Mouse (Mus musculus) heart, embryonic 15.5 days (tissue): ENCODE data around the gene Ankrd12. TPM values are rescaled to one million over a fixed set of nuclear protein-coding genes. Genes with fewer than 3 reads are reported as not detected.
"Not testable (repeated sequence)": the region's sequence is repeated elsewhere in the genome, so short reads cannot be mapped to it uniquely, and the experiment has no call there.

Experiments used
- ATAC-seq: fragments of 200-750 bp; cut with Nextera tagmentation; replicated peaks from 2 replicates; pipeline ENCODE4 v1.8.0; 2017; ENCODE audit warnings: low read depth, moderate TSS enrichment; ENCODE audit not compliant: insufficient number of reproducible peaks, insufficient read depth, low FRiP score
- H3K27ac ChIP-seq: fragments of 300-500 bp; sonication (generic); 2 replicates; pipeline ENCODE4 v1.5.1; 2015; ENCODE audit warnings: mild to moderate bottlenecking, inconsistent platforms
- H3K27me3 ChIP-seq: fragments of 300-500 bp; sonication (generic); 2 replicates; pipeline ENCODE4 v1.6.1; 2015; ENCODE audit warnings: inconsistent platforms
- H3K36me3 ChIP-seq: fragments of 300-500 bp; sonication (generic); 2 replicates; pipeline ENCODE4 v1.6.1; 2015; ENCODE audit warnings: mild to moderate bottlenecking, inconsistent platforms
- H3K4me1 ChIP-seq: fragments of 300-500 bp; sonication (generic); replicated peaks from 2 replicates; pipeline ENCODE4 v1.6.1; 2015; ENCODE audit warnings: inconsistent platforms
- H3K4me2 ChIP-seq: fragments of 300-500 bp; sonication (generic); 2 replicates; pipeline ENCODE4 v1.6.1; 2015; ENCODE audit warnings: inconsistent platforms, mild to moderate bottlenecking, moderate library complexity
- H3K4me3 ChIP-seq: fragments of 300-500 bp; sonication (generic); 2 replicates; pipeline ENCODE4 v1.5.1; 2015; ENCODE audit warnings: mild to moderate bottlenecking, inconsistent platforms
- H3K9ac ChIP-seq: fragments of 300-500 bp; sonication (generic); 2 replicates; pipeline ENCODE4 v1.6.1; 2015; ENCODE audit warnings: mild to moderate bottlenecking, inconsistent platforms
- H3K9me3 ChIP-seq: fragments of 300-500 bp; sonication (generic); replicated peaks from 2 replicates; pipeline ENCODE4 v1.6.1; 2016; ENCODE audit warnings: inconsistent platforms
- WGBS: fragments of 180-500 bp; shearing (Covaris S2); methylation state at CpG from one replicate; pipeline ENCODE4 v1.1.7; 2015; ENCODE audit warnings: mixed read lengths; 5-methylcytosine and 5-hydroxymethylcytosine counted together
- polyA plus RNA-seq: library from polyadenylated mRNA; unstranded; fragments of >200 nt; fragmentation: Nextera tagmentation; extraction: Ambion mirVana; gene quantifications from 2 replicates; pipeline ENCODE4 v1.2.1, GENCODE M21; 2015

The Ankrd12 gene
- polyA plus RNA-seq, 1 experiment from 2014 or later, result 20.7 TPM

DNA sequence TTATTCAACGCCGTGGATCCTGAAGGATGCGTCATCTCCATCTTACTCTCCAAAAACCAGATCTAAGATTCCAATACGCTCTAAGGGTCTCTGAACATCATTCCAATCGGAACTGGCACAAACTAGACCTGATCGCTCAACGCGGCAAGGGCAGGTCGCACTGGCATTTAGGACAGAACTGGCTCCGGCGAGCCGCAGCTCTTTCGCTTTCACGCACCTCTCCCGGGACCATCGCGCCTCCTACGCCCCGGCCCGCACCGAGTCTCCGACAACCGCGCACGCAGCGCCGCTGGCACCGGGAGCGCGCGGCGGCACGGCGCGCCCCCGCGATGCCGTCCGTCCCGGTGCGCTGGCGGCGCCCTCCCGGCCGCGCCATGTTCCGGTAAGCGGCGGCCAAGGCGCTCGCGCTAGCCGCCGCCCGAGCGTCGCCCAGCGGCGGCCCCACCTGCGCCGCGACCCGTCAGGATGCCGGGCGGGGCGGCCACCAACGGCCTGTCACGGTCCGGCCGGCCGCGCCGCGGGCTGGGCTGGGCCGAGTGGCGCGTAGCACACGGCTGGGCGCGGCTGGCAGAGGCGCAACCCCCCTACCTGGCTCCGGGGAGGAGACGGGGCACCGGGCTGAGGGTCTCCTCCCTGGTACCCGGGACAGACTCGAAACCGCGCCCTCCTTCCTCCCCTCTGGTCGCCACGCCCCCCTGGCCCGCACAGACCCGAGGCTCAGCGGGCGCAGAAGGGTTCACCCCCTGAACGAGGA, 538 bp downstream of the Ankrd12 start:
- H3K27me3 ChIP-seq, result no peaks in the 10 kb centered on the region
- H3K4me2 ChIP-seq, result peak overlapping the region; percentile 92
- peak overlapping the region; percentile 99 for H3K4me3 ChIP-seq
- H3K4me1 ChIP-seq, result peaks cover 17% of the 10 kb centered on the region
- H3K36me3 ChIP-seq, result peaks cover 21% of the 10 kb centered on the region
- no peaks in the 10 kb centered on the region for H3K9me3 ChIP-seq
- peak overlapping the region; percentile 95 for H3K27ac ChIP-seq
- under 1% methylated on average over 90 of the region's 95 CpGs for WGBS
- peak; percentile 82 for ATAC-seq
- peak overlapping the region; percentile 82 for H3K9ac ChIP-seq

DNA sequence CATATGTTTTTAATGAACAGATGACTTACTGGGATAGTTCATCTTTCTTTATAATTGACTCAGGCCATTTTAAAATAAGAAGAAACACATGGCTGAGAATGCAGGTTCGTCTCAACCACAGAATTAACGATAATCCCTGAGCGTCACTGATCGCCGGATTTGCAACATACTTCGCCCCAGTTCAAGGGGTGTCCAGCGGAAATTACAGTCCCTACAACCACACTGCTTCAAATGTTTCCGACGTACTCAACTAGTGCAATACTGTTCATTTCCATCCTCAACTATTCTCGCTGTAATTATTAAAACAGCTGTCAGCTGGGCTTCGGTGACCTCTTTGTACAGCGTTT, 1.1 kb downstream of the Ankrd12 start:
- H3K9ac ChIP-seq, result peak overlapping the region; percentile 82
- peak overlapping the region; percentile 99 for H3K4me3 ChIP-seq
- H3K4me1 ChIP-seq, result peaks cover 17% of the 10 kb centered on the region
- no peaks in the 10 kb centered on the region for H3K27me3 ChIP-seq
- H3K9me3 ChIP-seq, result no peaks in the 10 kb centered on the region
- peaks cover 16% of the 10 kb centered on the region for H3K36me3 ChIP-seq
- H3K27ac ChIP-seq, result peak overlapping the region; percentile 95
- no peak for ATAC-seq
- H3K4me2 ChIP-seq, result peak overlapping the region; percentile 92
- 8% methylated on average over 12 of the region's 12 CpGs for WGBS

DNA sequence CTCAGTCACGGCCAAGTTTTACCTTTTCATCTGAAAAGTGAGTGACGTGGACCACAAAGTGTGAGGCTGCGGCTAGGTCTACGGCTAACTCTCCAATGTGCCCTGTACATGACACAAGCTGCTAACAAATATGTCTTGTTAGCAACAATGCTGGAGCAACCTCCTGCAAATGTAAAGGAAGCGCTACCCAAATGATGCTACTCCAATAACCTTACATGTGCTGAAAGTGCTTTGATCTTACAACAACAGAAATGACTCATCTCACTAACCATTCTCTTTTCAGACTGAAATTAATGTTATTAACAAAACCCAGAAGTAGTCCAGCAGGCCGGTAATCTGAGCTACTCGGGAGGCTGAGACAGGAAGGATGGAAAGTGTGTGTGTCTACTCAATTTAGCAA, 2.9 kb downstream of the Ankrd12 start:
- 85% methylated on average over 7 of the region's 7 CpGs for WGBS
- no peak overlapping the region for H3K27ac ChIP-seq
- H3K4me1 ChIP-seq, result peaks cover 17% of the 10 kb centered on the region
- H3K4me2 ChIP-seq, result no peak overlapping the region
- no peak overlapping the region for H3K9ac ChIP-seq
- H3K9me3 ChIP-seq, result no peaks in the 10 kb centered on the region
- no peaks in the 10 kb centered on the region for H3K27me3 ChIP-seq
- no peak for ATAC-seq
- no peaks in the 10 kb centered on the region for H3K36me3 ChIP-seq
- no peak overlapping the region for H3K4me3 ChIP-seq

DNA sequence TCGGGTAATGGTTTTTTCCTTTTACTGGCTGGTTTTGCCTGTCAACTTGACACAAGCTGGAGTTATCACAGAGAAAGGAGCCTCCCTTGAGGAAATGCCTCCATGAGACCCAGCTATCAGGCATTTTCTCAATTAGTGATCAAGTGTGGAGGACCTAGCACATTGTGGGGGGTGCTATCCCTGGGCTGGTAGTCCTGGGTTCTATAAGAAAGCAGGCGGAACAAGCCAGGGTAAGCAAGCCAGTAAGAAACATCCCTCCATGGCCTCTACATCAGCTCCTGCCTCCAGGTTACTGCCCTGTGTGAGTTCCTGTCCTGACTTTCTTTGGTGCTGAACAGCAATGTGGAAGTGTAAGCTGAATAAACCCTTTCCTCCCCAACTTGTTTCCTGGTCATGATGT, 7.9 kb downstream of the Ankrd12 start:
- H3K36me3 ChIP-seq, H3K9ac ChIP-seq, H3K27me3 ChIP-seq, H3K4me1 ChIP-seq, H3K9me3 ChIP-seq, H3K4me3 ChIP-seq, H3K4me2 ChIP-seq, H3K27ac ChIP-seq, ATAC-seq: not testable (repeated sequence)
- WGBS, result 90% methylated on average over 2 of the region's 2 CpGs

DNA sequence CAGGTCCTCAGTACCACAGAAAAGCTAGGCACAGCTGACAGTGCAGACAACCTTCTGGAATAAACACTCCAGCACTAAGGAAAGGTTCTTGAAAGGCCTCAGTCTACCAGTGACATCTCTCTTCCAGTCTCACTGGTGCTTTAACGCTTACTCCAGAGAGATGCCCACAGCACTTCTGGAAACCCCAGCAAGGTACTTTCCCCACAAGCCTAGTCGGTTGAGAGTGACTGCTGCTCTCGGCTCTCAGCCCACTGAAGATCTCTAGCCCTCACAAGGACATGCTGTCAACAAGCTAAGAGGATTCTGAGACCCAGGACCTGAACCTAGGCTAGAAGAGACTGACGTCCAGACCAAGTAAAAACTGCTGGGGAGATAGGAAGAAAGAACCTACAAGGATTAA, 11.8 kb downstream of the Ankrd12 start:
- Histone ChIP-seq H3K27me3 (no peaks in the 10 kb centered on the region), H3K27ac (no peak overlapping the region), H3K4me3 (no peak overlapping the region), H3K4me2 (no peak overlapping the region), H3K9ac (no peak overlapping the region), H3K4me1 (no peaks in the 10 kb centered on the region), H3K9me3 (no peaks in the 10 kb centered on the region), H3K36me3 (no peaks in the 10 kb centered on the region)
- 63% methylated on average over 4 of the region's 4 CpGs for WGBS
- ATAC-seq, result no peak

DNA sequence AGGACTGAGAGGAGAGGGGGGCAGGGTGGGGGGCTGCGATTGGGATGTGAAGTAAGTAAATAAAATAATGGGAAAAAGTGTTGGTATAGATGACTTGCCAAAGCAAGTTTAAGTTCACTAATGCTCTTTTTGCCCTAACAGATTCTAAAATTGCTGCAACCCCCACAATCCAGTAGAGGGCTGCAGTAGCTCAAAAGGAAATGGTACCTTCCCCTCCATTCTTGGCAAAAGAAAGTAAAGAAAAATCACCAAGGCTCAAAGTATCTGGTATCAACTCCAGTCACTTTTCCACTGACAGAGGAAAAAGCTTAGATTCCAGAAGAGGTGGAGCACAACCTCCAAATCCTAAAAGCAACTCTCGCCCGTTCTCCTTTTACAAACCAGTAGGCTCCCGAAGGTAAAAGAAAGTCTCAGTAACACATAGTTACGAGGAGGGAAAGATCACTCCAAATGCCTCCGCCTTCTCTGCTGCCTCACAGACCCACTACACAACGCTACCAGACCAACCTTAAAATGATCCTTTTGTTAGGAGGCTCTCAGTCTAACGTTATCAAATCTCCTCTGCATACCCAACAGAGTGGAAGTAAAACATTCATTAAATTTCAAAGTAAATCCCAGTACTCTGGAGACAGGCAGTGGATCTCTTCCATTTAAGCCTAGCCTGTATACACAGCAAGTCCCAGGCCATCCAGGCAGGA, 15.5 kb downstream of the Ankrd12 start:
- Histone ChIP-seq H3K4me1 (no peaks in the 10 kb centered on the region), H3K27me3 (no peaks in the 10 kb centered on the region), H3K9ac (no peak overlapping the region), H3K4me2 (no peak overlapping the region), H3K27ac (0 out of 2 replicates have a peak overlapping the region, but pooled peaks have one; percentile 40), H3K9me3 (no peaks in the 10 kb centered on the region), H3K4me3 (0 out of 2 replicates have a peak overlapping the region, but pooled peaks have one; percentile 1), H3K36me3 (no peaks in the 10 kb centered on the region)
- WGBS, result 58% methylated on average over 8 of the region's 8 CpGs
- no peak for ATAC-seq

DNA sequence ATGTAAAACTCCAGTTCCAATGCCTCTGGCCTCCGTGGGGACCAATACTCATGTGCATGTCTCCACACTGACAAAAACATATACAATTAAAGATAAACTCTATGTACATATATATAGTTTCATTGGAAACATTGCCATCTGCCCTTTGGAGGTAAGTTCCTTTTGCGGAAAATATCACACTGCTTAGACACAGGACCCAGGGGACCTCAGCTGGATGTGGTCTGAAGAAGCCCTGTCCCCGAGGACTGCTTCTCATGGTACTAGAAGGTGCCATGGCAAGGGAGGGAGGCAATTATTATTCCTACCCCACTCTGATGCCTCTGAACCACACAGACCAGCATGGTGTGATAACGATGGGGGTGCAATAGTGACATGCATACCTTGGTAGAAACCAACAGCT, 18.7 kb downstream of the Ankrd12 start:
- Histone ChIP-seq H3K9me3 (no peaks in the 10 kb centered on the region), H3K36me3 (no peaks in the 10 kb centered on the region), H3K4me2 (no peak overlapping the region), H3K27me3 (no peaks in the 10 kb centered on the region), H3K4me3 (no peak overlapping the region), H3K27ac (no peak overlapping the region), H3K9ac (no peak overlapping the region), H3K4me1 (no peaks in the 10 kb centered on the region)
- 88% methylated on average over 4 of the region's 4 CpGs for WGBS
- no peak for ATAC-seq

DNA sequence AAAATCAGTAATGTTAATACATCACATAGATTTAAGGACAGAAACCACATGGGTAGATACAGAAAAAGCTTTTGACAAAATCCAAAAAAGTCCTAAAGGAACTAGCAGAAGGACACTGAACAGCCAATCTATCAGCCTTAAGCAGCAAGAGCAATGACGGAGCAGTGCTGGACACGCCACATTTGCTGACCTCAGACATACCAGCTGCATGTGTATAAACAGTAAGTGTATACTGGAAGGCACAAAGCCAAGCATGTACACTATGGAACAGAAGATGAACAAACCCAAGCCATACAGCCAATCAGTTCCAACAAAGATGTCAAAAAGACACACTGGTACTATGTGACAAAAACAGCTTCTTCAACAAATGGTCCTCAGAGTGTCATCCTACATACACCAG, 19.7 kb downstream of the Ankrd12 start:
- WGBS, result 81% methylated on average over 2 of the region's 2 CpGs
- Histone ChIP-seq H3K4me1 (no peaks in the 10 kb centered on the region), H3K27me3 (no peaks in the 10 kb centered on the region), H3K36me3 (no peaks in the 10 kb centered on the region), H3K9me3 (no peaks in the 10 kb centered on the region), H3K4me2 (no peak overlapping the region), H3K27ac (no peak overlapping the region), H3K9ac (no peak overlapping the region), H3K4me3 (no peak overlapping the region)
- ATAC-seq, result no peak

DNA sequence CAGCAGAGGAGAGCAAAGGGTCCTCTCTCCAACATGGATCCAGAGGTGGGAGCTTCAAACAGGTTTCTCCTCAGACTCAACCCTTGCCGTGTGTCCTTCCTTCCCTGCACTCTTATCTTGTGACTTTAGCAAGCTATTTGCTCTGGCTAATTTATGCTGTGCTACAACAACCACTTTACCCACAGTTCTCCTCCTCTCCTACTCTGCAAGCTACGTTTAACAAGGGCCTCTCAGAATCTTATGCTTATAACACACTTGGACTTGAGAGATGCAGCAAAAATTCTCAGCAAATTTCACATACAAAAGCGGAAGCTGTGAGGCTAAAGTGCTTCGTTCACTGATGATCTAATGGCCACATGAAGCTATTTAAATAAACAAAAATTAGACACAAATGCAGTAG, 23.5 kb downstream of the Ankrd12 start:
- H3K36me3 ChIP-seq, result no peaks in the 10 kb centered on the region; the same call in 1 of the 2 replicates
- no peak for ATAC-seq
- no peaks in the 10 kb centered on the region for H3K4me1 ChIP-seq
- no peaks in the 10 kb centered on the region for H3K9me3 ChIP-seq
- H3K4me2 ChIP-seq, result no peak overlapping the region
- no peak overlapping the region for H3K4me3 ChIP-seq
- no peak overlapping the region for H3K9ac ChIP-seq
- H3K27ac ChIP-seq, result no peak overlapping the region
- WGBS, result 53% methylated on average over 4 of the region's 4 CpGs
- H3K27me3 ChIP-seq, result no peaks in the 10 kb centered on the region

DNA sequence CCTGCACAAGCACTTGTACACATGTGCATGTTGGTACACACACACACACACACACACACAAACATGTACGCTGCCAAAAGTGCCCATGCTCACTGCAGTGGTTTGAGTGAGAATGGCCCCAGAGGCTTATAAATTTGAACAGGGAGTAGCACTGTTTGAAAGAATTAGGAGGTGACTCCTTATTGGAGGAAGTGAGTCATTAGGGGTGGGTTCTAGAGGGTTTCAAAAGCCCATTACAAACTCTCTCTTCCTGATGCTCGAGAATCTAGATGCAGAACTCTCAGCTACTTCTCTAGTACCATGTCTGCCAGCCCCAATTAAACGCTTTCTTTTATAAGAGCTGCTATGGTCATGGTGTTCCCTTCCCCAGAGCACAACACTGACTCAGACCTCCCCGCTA, 28.1 kb downstream of the Ankrd12 start:
- H3K27me3 ChIP-seq, result no peaks in the 10 kb centered on the region
- H3K4me3 ChIP-seq, result no peak overlapping the region
- no peaks in the 10 kb centered on the region for H3K9me3 ChIP-seq
- 81% methylated on average over 4 of the region's 4 CpGs for WGBS
- H3K9ac ChIP-seq, result no peak overlapping the region
- no peaks in the 10 kb centered on the region for H3K4me1 ChIP-seq
- no peak overlapping the region for H3K27ac ChIP-seq
- no peak overlapping the region for H3K4me2 ChIP-seq
- H3K36me3 ChIP-seq, result peaks cover 4% of the 10 kb centered on the region
- ATAC-seq, result no peak

DNA sequence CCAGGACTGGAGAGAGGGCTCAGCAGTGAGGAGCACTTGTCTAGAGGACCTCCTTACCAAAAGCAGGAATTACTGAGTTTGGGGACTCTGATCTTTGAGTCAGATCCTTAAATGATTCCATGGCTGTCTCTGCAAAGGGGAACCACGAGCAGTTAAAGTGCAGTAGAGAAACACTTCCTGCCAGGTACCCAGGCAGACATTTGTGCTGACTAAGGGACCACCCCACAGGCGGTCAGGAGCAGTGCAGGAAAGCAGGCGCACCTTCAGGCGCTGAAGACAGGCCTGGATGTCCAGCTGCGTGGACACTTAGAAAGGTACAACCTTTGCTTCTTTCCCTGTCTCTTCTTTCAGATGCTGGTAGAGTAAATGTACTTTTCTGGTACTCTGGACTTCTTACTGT, 28.7 kb downstream of the Ankrd12 start:
- no peak overlapping the region for H3K27ac ChIP-seq
- ATAC-seq, result no peak
- H3K4me1 ChIP-seq, result no peaks in the 10 kb centered on the region
- no peaks in the 10 kb centered on the region for H3K9me3 ChIP-seq
- H3K27me3 ChIP-seq, result no peaks in the 10 kb centered on the region
- no peak overlapping the region for H3K4me3 ChIP-seq
- peaks cover 4% of the 10 kb centered on the region for H3K36me3 ChIP-seq
- H3K4me2 ChIP-seq, result no peak overlapping the region
- H3K9ac ChIP-seq, result no peak overlapping the region
- 68% methylated on average over 5 of the region's 5 CpGs for WGBS

DNA sequence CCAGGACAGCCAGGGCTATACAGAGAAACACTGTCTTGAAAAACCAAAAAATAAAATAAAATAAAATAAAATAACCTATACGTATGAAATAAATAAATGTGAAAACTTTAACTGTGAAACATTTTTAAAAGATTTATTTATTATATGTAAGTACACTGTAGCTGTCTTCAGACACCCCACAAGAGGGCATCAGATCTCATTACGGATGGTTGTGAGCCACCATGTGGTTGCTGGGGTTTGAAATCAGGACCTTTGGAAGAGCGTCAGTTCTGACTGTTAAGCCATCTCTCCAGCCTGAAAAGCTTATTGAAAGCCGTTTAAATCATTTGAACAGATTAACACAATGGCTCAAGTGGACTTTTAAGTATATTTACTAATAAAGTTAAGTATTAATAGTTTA, 33.2 kb downstream of the Ankrd12 start:
- H3K27ac ChIP-seq, H3K36me3 ChIP-seq, H3K4me1 ChIP-seq, ATAC-seq, H3K9me3 ChIP-seq, H3K27me3 ChIP-seq, H3K9ac ChIP-seq, H3K4me3 ChIP-seq, H3K4me2 ChIP-seq: not testable (repeated sequence)
- 89% methylated on average over 4 of the region's 4 CpGs for WGBS
